Mouse (Mus musculus): ENCODE data around the gene Cdc27. TPM values are rescaled to one million over a fixed set of nuclear protein-coding genes. Genes with fewer than 3 reads are reported as not detected.

Cdc27 gene
- 10 to 100 TPM; 32.4 to 40.6 TPM for total RNA-seq (2021)

- peak; percentile 100 for DNase-seq
These were observed at the start of gene Cdc27, which contains the start of gene Myl4 for GRCm38 (mm10) chr11:104550406-104550974. Cdc27 (minus strand) TSS chr11:104550620. Myl4 (plus strand) TSS chr11:104550663.

GRCm38 (mm10) chr11:104599265-104599945 lies 49.0 kb upstream of the Cdc27 start:
- intact Hi-C loops (cut with DNase I) = no loop called here
- DNase-seq = peak; percentile 62 to 70

More at GRCm38 (mm10) chr11:104550406-104550974, at the start of gene Cdc27, which contains the start of gene Myl4:
- intact Hi-C loops (cut with DNase I) = no loop called here

- peak in 1 of 2 experiments; percentile 47 for DNase-seq
- intact Hi-C loops (cut with DNase I) = no loop called here
These were observed 45.9 kb upstream of the Cdc27 start for GRCm38 (mm10) chr11:104596365-104596764.

- DNase-seq = no peak
- intact Hi-C loops (cut with DNase I) = no loop called here
These were observed 41.8 kb upstream of the Cdc27 start for GRCm38 (mm10) chr11:104592066-104592835.

- DNase-seq = peak; percentile 89
- intact Hi-C loops (cut with DNase I) = loop anchor here (1.0 kb wide), 2 partner anchors 178 to 536 kb away; partner anchors contain the start of gene Mettl2
These were observed 39.7 kb upstream of the Cdc27 start for GRCm38 (mm10) chr11:104590148-104590547.

GRCm38 (mm10) chr11:104589570-104589969 lies 39.1 kb upstream of the Cdc27 start:
- intact Hi-C loops (cut with DNase I) = no loop called here
- no peak for DNase-seq

GRCm38 (mm10) chr11:104588513-104588912 lies 38.1 kb upstream of the Cdc27 start:
- no peak for DNase-seq
- intact Hi-C loops (cut with DNase I) = no loop called here

- intact Hi-C loops (cut with DNase I) = no loop called here
- DNase-seq = no peak
These were observed 37.5 kb upstream of the Cdc27 start for GRCm38 (mm10) chr11:104587904-104588303.

GRCm38 (mm10) chr11:104585495-104585894 lies 35.1 kb upstream of the Cdc27 start:
- intact Hi-C loops (cut with DNase I) = no loop called here
- no peak for DNase-seq

GRCm38 (mm10) chr11:104582630-104583364 lies 32.4 kb upstream of the Cdc27 start:
- DNase-seq = no peak
- intact Hi-C loops (cut with DNase I) = no loop called here

GRCm38 (mm10) chr11:104582308-104582606 lies 31.8 kb upstream of the Cdc27 start:
- intact Hi-C loops (cut with DNase I) = no loop called here
- DNase-seq = no peak

- intact Hi-C loops (cut with DNase I) = no loop called here
- DNase-seq = peak in 1 of 2 experiments; percentile 43
These were observed 31.3 kb upstream of the Cdc27 start for GRCm38 (mm10) chr11:104581446-104582307.

GRCm38 (mm10) chr11:104580606-104581005 lies 30.2 kb upstream of the Cdc27 start:
- intact Hi-C loops (cut with DNase I) = no loop called here
- no peak for DNase-seq

GRCm38 (mm10) chr11:104580091-104580490 lies 29.7 kb upstream of the Cdc27 start:
- DNase-seq = no peak
- intact Hi-C loops (cut with DNase I) = no loop called here

GRCm38 (mm10) chr11:104579575-104579974 lies 29.2 kb upstream of the Cdc27 start:
- intact Hi-C loops (cut with DNase I) = no loop called here
- no peak for DNase-seq

- intact Hi-C loops (cut with DNase I) = no loop called here
- no peak for DNase-seq
These were observed 28.7 kb upstream of the Cdc27 start for GRCm38 (mm10) chr11:104579084-104579483.

GRCm38 (mm10) chr11:104578074-104578473 lies 27.7 kb upstream of the Cdc27 start:
- DNase-seq = no peak
- intact Hi-C loops (cut with DNase I) = no loop called here

GRCm38 (mm10) chr11:104576772-104577612 lies 26.6 kb upstream of the Cdc27 start:
- DNase-seq = no peak
- intact Hi-C loops (cut with DNase I) = no loop called here

GRCm38 (mm10) chr11:104572566-104572965 lies 22.1 kb upstream of the Cdc27 start:
- no peak for DNase-seq
- intact Hi-C loops (cut with DNase I) = no loop called here
